Mouse (Mus musculus): Measurements from ENCODE around the gene Prtn3. TPM values are rescaled to one million over a fixed set of nuclear protein-coding genes. Genes with fewer than 3 reads are reported as not detected.

Gene Prtn3
- polyA plus RNA-seq, 1 experiment from 2014 or later: 7.9 TPM

- Histone ChIP-seq H3K4me1 (replicated peaks; ENCODE audit: insufficient read depth, low read length) (peaks cover 20% of the 10 kb centered on the region), H3K27me3 (ENCODE audit: insufficient read depth, low read length) (no peaks in the 10 kb centered on the region), H3K4me3 (replicated peaks; ENCODE audit: low read depth, low read length) (no peak overlapping the region), H3K9me3 (replicated peaks; ENCODE audit: low read length) (no peaks in the 10 kb centered on the region), H3K4me2 (ENCODE audit: low read length) (no peak overlapping the region), H3K36me3 (ENCODE audit: insufficient read depth, low read length) (no peaks in the 10 kb centered on the region), H3K9ac (ENCODE audit: low read depth, low read length) (no peak overlapping the region), H3K27ac (no peak overlapping the region)
- 79% methylated on average over 8 of the region's 8 CpGs for WGBS
- DNase-seq (ENCODE audit: low spot score) (no peak), ATAC-seq (replicated peaks; ENCODE audit: low FRiP score, low read depth) (no peak)
- no peak for TF ChIP-seq CTCF (IDR thresholded peaks at IDR 0.05; ENCODE audit: low read depth)
These were observed 24.2 kb upstream of the Prtn3 start for GRCm38 (mm10) chr10:79849941-79850628.

- WGBS: 51% methylated on average over 3 of the region's 3 CpGs
- no peak for ATAC-seq (replicated peaks; ENCODE audit: low FRiP score, low read depth)
These were observed 22.6 kb upstream of the Prtn3 start for GRCm38 (mm10) chr10:79851653-79852052.

DNA sequence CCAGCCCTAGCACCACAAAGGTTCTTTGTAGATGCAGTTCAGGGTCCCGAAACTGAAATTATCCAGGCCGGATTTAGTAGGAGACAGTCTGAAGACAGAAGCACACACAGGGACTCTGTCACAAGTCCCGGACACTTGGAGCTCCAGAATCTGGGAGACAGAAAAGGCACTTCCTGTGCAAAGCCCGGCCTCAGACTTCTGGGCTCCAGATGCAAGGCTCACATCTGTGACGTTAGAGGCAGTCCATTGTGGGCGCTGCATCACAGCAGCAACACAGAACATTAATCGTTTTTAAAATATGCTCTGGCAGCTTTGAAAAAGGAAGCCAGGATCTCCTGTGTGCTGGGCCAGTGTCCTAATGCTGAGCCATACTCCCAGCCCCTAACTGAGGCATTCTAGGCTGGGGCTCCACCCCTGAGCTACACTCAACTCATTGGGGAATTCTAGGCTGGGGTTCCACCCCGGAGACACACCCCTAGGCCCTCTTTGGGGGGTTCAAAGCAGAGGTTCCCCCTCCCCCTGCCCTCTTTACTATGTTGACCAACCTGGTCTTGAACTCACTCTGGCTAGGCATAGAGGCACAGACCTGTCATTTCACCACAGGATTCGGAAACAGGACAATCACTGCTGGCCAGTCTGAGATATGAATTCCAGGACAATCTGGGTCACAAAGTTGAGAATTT lies 22.0 kb upstream of the Prtn3 start:
- H3K36me3 ChIP-seq (ENCODE audit: insufficient read depth, low read length): no peaks in the 10 kb centered on the region
- H3K9me3 ChIP-seq (replicated peaks; ENCODE audit: low read length): no peaks in the 10 kb centered on the region
- DNase-seq (ENCODE audit: low spot score) (peak; percentile 83), ATAC-seq (replicated peaks; ENCODE audit: low FRiP score, low read depth) (no peak)
- H3K4me2 ChIP-seq (ENCODE audit: low read length): peak overlapping the region; percentile 68
- no peak for TF ChIP-seq CTCF (IDR thresholded peaks at IDR 0.05; ENCODE audit: low read depth)
- H3K27me3 ChIP-seq (ENCODE audit: insufficient read depth, low read length): no peaks in the 10 kb centered on the region
- H3K9ac ChIP-seq (ENCODE audit: low read depth, low read length): peak overlapping the region; percentile 65; the same call in 1 of the 2 replicates
- H3K4me3 ChIP-seq (replicated peaks; ENCODE audit: low read depth, low read length): no peak overlapping the region
- peak overlapping the region; percentile 99 for H3K27ac ChIP-seq
- H3K4me1 ChIP-seq (replicated peaks; ENCODE audit: insufficient read depth, low read length): peaks cover 23% of the 10 kb centered on the region
- 30% methylated on average over 9 of the region's 9 CpGs for WGBS

More at GRCm38 (mm10) chr10:79851653-79852052, 22.6 kb upstream of the Prtn3 start:
- Histone ChIP-seq H3K9ac (ENCODE audit: low read depth, low read length) (peak overlapping the region; percentile 65; the same call in 1 of the 2 replicates), H3K9me3 (replicated peaks; ENCODE audit: low read length) (no peaks in the 10 kb centered on the region), H3K27me3 (ENCODE audit: insufficient read depth, low read length) (no peaks in the 10 kb centered on the region), H3K4me3 (replicated peaks; ENCODE audit: low read depth, low read length) (no peak overlapping the region), H3K4me2 (ENCODE audit: low read length) (peak overlapping the region; percentile 11; the same call in 1 of the 2 replicates), H3K27ac (peak overlapping the region; percentile 99), H3K4me1 (replicated peaks; ENCODE audit: insufficient read depth, low read length) (peaks cover 20% of the 10 kb centered on the region), H3K36me3 (ENCODE audit: insufficient read depth, low read length) (no peaks in the 10 kb centered on the region)
- TF ChIP-seq CTCF (IDR thresholded peaks at IDR 0.05; ENCODE audit: low read depth): no peak
- DNase-seq (ENCODE audit: low spot score): no peak

DNA sequence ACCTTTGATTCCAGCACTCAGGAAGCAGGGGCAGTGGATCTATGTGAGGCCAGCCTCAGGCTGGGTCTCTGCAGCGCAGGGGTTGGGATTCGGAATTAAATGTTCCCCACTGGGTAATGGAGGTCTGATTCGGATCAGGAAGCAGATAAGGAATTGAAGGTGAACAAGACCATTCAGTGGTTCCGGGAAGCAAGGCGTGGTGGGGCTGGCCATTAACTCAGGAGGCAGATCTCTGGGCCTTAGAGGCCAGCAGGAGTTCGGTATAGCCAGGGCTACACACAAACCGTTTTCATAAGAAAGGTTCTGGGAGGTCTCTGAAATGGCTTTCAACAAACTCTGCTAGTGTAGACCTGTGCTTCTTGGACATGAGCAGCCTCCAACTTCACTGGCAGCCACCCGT lies 21.4 kb upstream of the Prtn3 start:
- Histone ChIP-seq H3K9ac (ENCODE audit: low read depth, low read length) (peak overlapping the region; percentile 65), H3K27ac (peak overlapping the region; percentile 99), H3K4me3 (replicated peaks; ENCODE audit: low read depth, low read length) (peak overlapping the region; percentile 24; the same call in 1 of the 2 replicates), H3K36me3 (ENCODE audit: insufficient read depth, low read length) (no peaks in the 10 kb centered on the region), H3K27me3 (ENCODE audit: insufficient read depth, low read length) (no peaks in the 10 kb centered on the region), H3K4me1 (replicated peaks; ENCODE audit: insufficient read depth, low read length) (peaks cover 29% of the 10 kb centered on the region), H3K9me3 (replicated peaks; ENCODE audit: low read length) (no peaks in the 10 kb centered on the region), H3K4me2 (ENCODE audit: low read length) (peak overlapping the region; percentile 68)
- TF ChIP-seq CTCF (IDR thresholded peaks at IDR 0.05; ENCODE audit: low read depth): no peak
- ATAC-seq (replicated peaks; ENCODE audit: low FRiP score, low read depth) (no peak), DNase-seq (ENCODE audit: low spot score) (no peak)
- 12% methylated on average over 8 of the region's 8 CpGs for WGBS

DNA sequence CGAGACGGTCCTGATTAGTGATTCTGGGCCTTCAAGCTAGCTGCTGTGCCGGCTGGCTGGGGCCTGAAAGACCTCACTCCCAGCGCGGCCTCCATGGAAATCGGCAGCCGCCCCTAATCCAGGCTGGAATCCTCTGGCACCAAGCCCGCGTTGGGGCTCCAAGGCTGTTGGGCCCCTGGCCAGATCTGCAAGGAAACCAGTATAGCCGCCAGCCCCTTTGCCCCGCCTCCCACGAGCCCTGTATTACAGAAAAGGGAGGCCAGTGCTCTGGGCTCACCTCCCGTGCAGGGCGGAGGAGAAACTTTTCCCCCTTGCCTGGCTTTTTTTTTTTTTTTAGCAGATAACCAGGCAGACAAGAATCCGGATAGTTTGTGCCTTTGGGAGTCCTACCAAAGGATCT lies 20.9 kb upstream of the Prtn3 start:
- 0 out of 2 replicates have a peak, but pooled peaks cover under 1% of the 10 kb centered on the region for H3K36me3 ChIP-seq (ENCODE audit: insufficient read depth, low read length)
- 0% methylated on average over 15 of the region's 15 CpGs for WGBS
- DNase-seq (ENCODE audit: low spot score): peak; percentile 97

More for the DNA sequence above, 20.9 kb upstream of the Prtn3 start:
- no peaks in the 10 kb centered on the region for H3K27me3 ChIP-seq (ENCODE audit: insufficient read depth, low read length)
- peak; percentile 30 for ATAC-seq (replicated peaks; ENCODE audit: low FRiP score, low read depth)
- H3K9me3 ChIP-seq (replicated peaks; ENCODE audit: low read length): no peaks in the 10 kb centered on the region
- H3K9ac ChIP-seq (ENCODE audit: low read depth, low read length): peak overlapping the region; percentile 65
- H3K4me1 ChIP-seq (replicated peaks; ENCODE audit: insufficient read depth, low read length): peaks cover 35% of the 10 kb centered on the region
- no peak for TF ChIP-seq CTCF (IDR thresholded peaks at IDR 0.05; ENCODE audit: low read depth)
- H3K4me3 ChIP-seq (replicated peaks; ENCODE audit: low read depth, low read length): peak overlapping the region; percentile 24
- peak overlapping the region; percentile 68 for H3K4me2 ChIP-seq (ENCODE audit: low read length)
- H3K27ac ChIP-seq: peak overlapping the region; percentile 99

Data from kidney, postnatal 0 days (tissue).